ENCODE assay signal across 13 mouse cellular contexts in genomic region chr16:43438878-43439371, GRCm38 (mm10).
"Had no signal": no experiment of that assay in that cellular context is flagged by ENCODE, and none has a peak within 500 bp of the region (broad histone marks: within the 10 kb centered on the region; RNA-seq: fewer than 3 reads in every experiment).

No protein-coding gene starts in this region.

- H3K9me3 ChIP-seq: limb, embryonic 10.5 days; liver, embryonic 15.5 days; megakaryocyte, embryonic 14.5 days; midbrain, embryonic 15.5 days; neural tube, embryonic 12.5 days had no signal

- H3K4me3 ChIP-seq: left cerebral cortex, adult 2 months; limb, embryonic 10.5 days; liver, embryonic 15.5 days; megakaryocyte, embryonic 14.5 days; midbrain, embryonic 15.5 days; neural tube, embryonic 12.5 days had no signal

- H3K4me1 ChIP-seq: limb, embryonic 10.5 days; liver, embryonic 15.5 days; megakaryocyte, embryonic 14.5 days had no signal

- DNase-seq: kidney, adult 8-10 months; kidney, postnatal 25 days; thymus, postnatal 4 days had no signal

- H3K36me3 ChIP-seq: limb, embryonic 10.5 days; liver, embryonic 15.5 days; midbrain, embryonic 15.5 days; neural tube, embryonic 12.5 days had no signal

- H3K9ac ChIP-seq: liver, embryonic 15.5 days; midbrain, embryonic 15.5 days; neural tube, embryonic 12.5 days had no signal

- H3K4me2 ChIP-seq: liver, embryonic 11.5 days; liver, embryonic 15.5 days; midbrain, embryonic 11.5 days; midbrain, embryonic 15.5 days; neural tube, embryonic 12.5 days had no signal

- H3K27ac ChIP-seq: left cerebral cortex, adult 2 months; limb, embryonic 10.5 days; liver, embryonic 15.5 days; macrophage; midbrain, embryonic 15.5 days; neural tube, embryonic 12.5 days; stomach, postnatal 0 days had no signal

- ATAC-seq: midbrain, embryonic 15.5 days had no signal

- H3K27me3 ChIP-seq: liver, embryonic 15.5 days; megakaryocyte, embryonic 14.5 days; midbrain, embryonic 15.5 days; neural tube, embryonic 12.5 days had no signal
